Mouse (Mus musculus) myocyte (in vitro differentiated cells): ENCODE results near the gene Mlxip. TPM values are rescaled to one million over a fixed set of nuclear protein-coding genes. Genes with fewer than 3 reads are reported as not detected.

Experiments used
- H3K27me3 ChIP-seq: one replicate; pipeline ENCODE4 v1.6.1; 2011; ENCODE audit not compliant: control insufficient read depth, insufficient read depth, insufficient read length
- H3K36me3 ChIP-seq: one replicate; pipeline ENCODE4 v1.6.1; 2011; ENCODE audit not compliant: control insufficient read depth, insufficient read depth
- H3K4me2 ChIP-seq: one replicate; pipeline ENCODE4 v1.6.1; 2011; ENCODE audit warnings: low read depth, control low read depth
- H3K4me3 ChIP-seq: one replicate; pipeline ENCODE4 v1.5.1; 2011; ENCODE audit warnings: mild to moderate bottlenecking, control low read depth, moderate library complexity
- H3K79me2 ChIP-seq: one replicate; pipeline ENCODE4 v1.6.1; 2011; ENCODE audit not compliant: control insufficient read depth, insufficient read depth
- H3ac ChIP-seq: one replicate; pipeline ENCODE4 v1.6.1; 2011; ENCODE audit not compliant: control insufficient read depth, insufficient read length
- CEBPB ChIP-seq: IDR thresholded peaks from 2 replicates; pipeline ENCODE4 v1.6.1; 2011; ENCODE audit warnings: mild to moderate bottlenecking, moderate library complexity; ENCODE audit not compliant: poor library complexity, insufficient read depth, severe bottlenecking
- E2F4 ChIP-seq: IDR thresholded peaks from one replicate; pipeline ENCODE4 v1.6.1; 2011; ENCODE audit warnings: mild to moderate bottlenecking, control low read depth, moderate library complexity; ENCODE audit not compliant: insufficient read depth
- MAX ChIP-seq: IDR thresholded peaks from one replicate; pipeline ENCODE4 v1.6.1; 2011; ENCODE audit warnings: low read depth, mild to moderate bottlenecking, control low read depth
- MYOD1 ChIP-seq, 3 experiments: IDR thresholded peaks; one replicate each; pipeline ENCODE4 v1.6.1; 2011; ENCODE audit warnings: control low read depth in 2 of 3, low read depth in 2 of 3, mild to moderate bottlenecking in 2 of 3, moderate library complexity in 1 of 3; ENCODE audit not compliant: insufficient read length in 2 of 3, control insufficient read depth in 1 of 3
- MYOG ChIP-seq, 3 experiments: IDR thresholded peaks; one replicate each; pipeline ENCODE4 v1.6.1; 2011; ENCODE audit warnings: control low read depth in 2 of 3, low read depth in 2 of 3, mild to moderate bottlenecking in 2 of 3; ENCODE audit not compliant: insufficient read length in 2 of 3, control insufficient read depth in 1 of 3, insufficient read depth in 1 of 3
- POLR2A ChIP-seq: IDR thresholded peaks from one replicate; pipeline ENCODE4 v1.6.1; 2011; ENCODE audit warnings: low read depth, mild to moderate bottlenecking, control low read depth, moderate library complexity; ENCODE audit not compliant: insufficient read length
- POLR2AphosphoS2 ChIP-seq: IDR thresholded peaks from one replicate; pipeline ENCODE4 v1.6.1; 2011; ENCODE audit warnings: low read depth, control low read depth; ENCODE audit not compliant: insufficient read length
- REST ChIP-seq: IDR thresholded peaks from one replicate; pipeline ENCODE4 v1.6.1; 2011; ENCODE audit warnings: mild to moderate bottlenecking, control low read depth, moderate library complexity; ENCODE audit not compliant: insufficient read depth, insufficient read length
- SRF ChIP-seq: IDR thresholded peaks from one replicate; pipeline ENCODE4 v1.6.1; 2011; ENCODE audit warnings: low read depth; ENCODE audit not compliant: control insufficient read depth, insufficient read length
- TCF12 ChIP-seq: IDR thresholded peaks from one replicate; pipeline ENCODE4 v1.6.1; 2011; ENCODE audit warnings: mild to moderate bottlenecking, control low read depth; ENCODE audit not compliant: poor library complexity, insufficient read depth, severe bottlenecking
- TCF3 ChIP-seq: IDR thresholded peaks from one replicate; pipeline ENCODE4 v1.6.1; 2011; ENCODE audit warnings: low read depth, control low read depth; ENCODE audit not compliant: insufficient read length
- USF1 ChIP-seq: IDR thresholded peaks from one replicate; pipeline ENCODE4 v1.6.1; 2011; ENCODE audit warnings: low read depth, mild to moderate bottlenecking, control low read depth, moderate library complexity
- polyA plus RNA-seq: library from polyadenylated mRNA; unstranded; fragments of >200 nt; fragmentation: generic; extraction: Trizol; gene quantifications from one replicate; pipeline ENCODE4 v1.2.1, GENCODE M21; 2012; ENCODE audit warnings: missing spikeins

Gene Mlxip
- polyA plus RNA-seq, 1 experiment, result 6.0 TPM

GRCm38 (mm10) chr5:123375793-123376452 is 18.7 kb upstream of the Mlxip start:
- Histone ChIP-seq H3ac (no peak overlapping the region), H3K4me3 (no peak overlapping the region), H3K4me2 (no peak overlapping the region), H3K79me2 (no peaks in the 10 kb centered on the region), H3K27me3 (no peaks in the 10 kb centered on the region), H3K36me3 (no peaks in the 10 kb centered on the region)
- TF ChIP-seq CEBPB (no peak), REST (no peak), MAX (no peak), TCF12 (no peak), POLR2A (no peak), USF1 (no peak), TCF3 (no peak), E2F4 (no peak), MYOG (IDR thresholded peaks at IDR 0.05; ENCODE audit: control insufficient read depth in 1 of 3, insufficient read depth in 1 of 3, insufficient read length in 2 of 3, low read depth in 2 of 3) (no peak), MYOD1 (IDR thresholded peaks at IDR 0.05; ENCODE audit: control insufficient read depth in 1 of 3, insufficient read length in 2 of 3, low read depth in 2 of 3) (no peak)

- Histone ChIP-seq H3K4me2 (no peak overlapping the region), H3ac (no peak overlapping the region), H3K36me3 (no peaks in the 10 kb centered on the region), H3K79me2 (no peaks in the 10 kb centered on the region), H3K4me3 (no peak overlapping the region), H3K27me3 (no peaks in the 10 kb centered on the region)
- no peak for TF ChIP-seq POLR2AphosphoS2
- TF ChIP-seq TCF12, result no peak
- no peak for TF ChIP-seq MAX
These were observed 18.0 kb upstream of the Mlxip start for GRCm38 (mm10) chr5:123376569-123376968.

- Histone ChIP-seq H3K36me3 (no peaks in the 10 kb centered on the region), H3K27me3 (no peaks in the 10 kb centered on the region), H3K79me2 (no peaks in the 10 kb centered on the region), H3ac (no peak overlapping the region), H3K4me2 (no peak overlapping the region), H3K4me3 (no peak overlapping the region)
- no peak for TF ChIP-seq TCF12
These were observed 17.3 kb upstream of the Mlxip start for GRCm38 (mm10) chr5:123377120-123377955.

DNA sequence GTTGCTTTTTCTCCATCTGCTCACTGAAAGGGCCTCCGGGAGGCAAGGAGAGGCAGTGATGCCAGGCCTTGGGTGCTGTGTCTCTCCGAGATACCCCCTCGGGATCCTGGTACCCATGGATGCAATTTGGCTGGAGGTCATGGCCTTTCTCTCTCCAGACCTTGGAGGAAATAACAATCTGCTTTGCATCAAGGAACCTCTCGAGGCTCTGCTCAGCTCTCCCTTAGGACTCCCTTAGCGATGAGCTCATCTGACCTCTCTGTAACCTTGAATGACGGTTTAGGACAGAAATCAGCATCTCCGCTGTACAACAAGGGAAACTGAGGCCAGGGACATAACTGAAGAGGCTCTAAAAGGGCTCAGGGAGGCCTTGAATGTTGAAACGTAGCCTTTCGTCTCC is 15.9 kb upstream of the Mlxip start:
- no peak overlapping the region for H3K4me3 ChIP-seq
- H3K4me2 ChIP-seq, result no peak overlapping the region
- no peaks in the 10 kb centered on the region for H3K79me2 ChIP-seq
- no peak overlapping the region for H3ac ChIP-seq
- no peaks in the 10 kb centered on the region for H3K27me3 ChIP-seq
- H3K36me3 ChIP-seq, result no peaks in the 10 kb centered on the region
- no peak for TF ChIP-seq TCF12
- TF ChIP-seq POLR2A, result no peak
- TF ChIP-seq MAX, result no peak
- TF ChIP-seq REST, result no peak
- TF ChIP-seq E2F4, result no peak
- TF ChIP-seq CEBPB, result no peak
- TF ChIP-seq MYOD1 (IDR thresholded peaks at IDR 0.05; ENCODE audit: control insufficient read depth in 1 of 3, insufficient read length in 2 of 3, low read depth in 2 of 3), result no peak
- no peak for TF ChIP-seq TCF3
- no peak for TF ChIP-seq USF1

DNA sequence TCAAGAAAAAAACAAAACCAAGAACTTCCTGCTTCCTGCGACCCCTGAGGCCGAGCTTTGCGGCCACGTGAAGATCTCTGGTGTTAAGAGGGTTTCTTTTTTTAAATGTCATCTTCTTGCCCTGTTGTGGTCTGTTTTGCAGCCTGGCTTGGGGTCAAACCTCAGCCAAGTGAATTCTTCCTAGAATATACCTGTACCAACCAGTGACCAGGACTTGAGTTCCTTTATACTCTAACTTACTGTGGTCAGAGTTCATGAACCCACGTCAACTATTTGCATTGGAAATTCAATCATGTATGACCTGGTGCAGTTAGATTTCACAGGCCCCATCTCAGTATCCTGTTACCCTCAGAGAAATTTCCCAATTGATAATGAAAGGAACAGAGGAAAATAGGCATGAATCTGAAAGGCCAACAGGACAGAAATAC is 15.1 kb upstream of the Mlxip start:
- H3K4me3 ChIP-seq, result no peak overlapping the region
- H3ac ChIP-seq, result no peak overlapping the region
- no peak overlapping the region for H3K4me2 ChIP-seq
- no peaks in the 10 kb centered on the region for H3K36me3 ChIP-seq
- H3K79me2 ChIP-seq, result no peaks in the 10 kb centered on the region
- TF ChIP-seq SRF, result no peak
- TF ChIP-seq REST, result no peak
- no peak for TF ChIP-seq TCF3
- no peak for TF ChIP-seq MYOD1 (IDR thresholded peaks at IDR 0.05; ENCODE audit: control insufficient read depth in 1 of 3, insufficient read length in 2 of 3, low read depth in 2 of 3)
- TF ChIP-seq E2F4, result no peak
- no peak for TF ChIP-seq POLR2AphosphoS2
- TF ChIP-seq MYOG (IDR thresholded peaks at IDR 0.05; ENCODE audit: control insufficient read depth in 1 of 3, insufficient read depth in 1 of 3, insufficient read length in 2 of 3, low read depth in 2 of 3), result no peak
- no peak for TF ChIP-seq CEBPB
- no peak for TF ChIP-seq TCF12
- no peak for TF ChIP-seq MAX
- no peak for TF ChIP-seq POLR2A
- TF ChIP-seq USF1, result no peak
- no peaks in the 10 kb centered on the region for H3K27me3 ChIP-seq
